Mouse (Mus musculus) heart, adult 2 months (tissue): ENCODE measurements at regions not wholly inside any gene's neighbourhood (a gene's known extent, or its start where the extent isn't known, plus 50 kb on each side); places are given as distances from the start of the nearest gene placed in this dataset.

Experiments used
- CTCF ChIP-seq: fragments of 200-600 bp; IDR thresholded peaks from 2 replicates; pipeline ENCODE4 v1.8.1; 2022; ENCODE audit warnings: antibody characterized with exemption, mild to moderate bottlenecking, moderate library complexity
- POLR2A ChIP-seq: fragments of 200-500 bp; IDR thresholded peaks from 2 replicates; pipeline ENCODE4 v1.6.1; 2011; ENCODE audit warnings: mild to moderate bottlenecking, low read depth, low read length, control low read depth; ENCODE audit not compliant: insufficient read depth

DNA sequence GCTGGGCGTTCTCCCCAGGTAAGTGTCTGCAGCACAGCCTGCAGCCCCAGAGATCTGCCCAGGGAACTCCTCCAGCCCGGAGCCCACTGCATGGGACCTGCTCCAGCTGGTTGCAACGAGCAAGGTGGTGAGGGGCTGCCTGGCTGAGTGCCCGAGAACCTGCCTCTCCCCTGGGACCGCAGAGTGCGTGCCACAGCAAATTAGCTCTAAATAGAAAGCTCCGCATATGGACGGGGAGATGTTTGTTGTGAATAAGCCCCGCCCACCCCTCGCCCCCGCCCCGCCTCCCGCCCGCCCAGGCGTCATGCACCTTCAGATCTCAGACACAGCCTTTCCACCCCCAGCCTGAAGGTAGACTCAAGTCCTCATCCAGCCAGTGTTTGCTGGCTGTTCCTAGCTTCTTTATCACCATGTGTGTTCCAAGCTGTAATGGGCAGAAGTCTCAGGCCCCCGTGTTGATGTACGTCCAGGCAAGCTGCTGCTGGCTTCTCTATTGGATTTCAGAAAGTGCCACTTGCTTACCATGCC, 294.0 kb downstream of the Ajap1 start:
- TF ChIP-seq CTCF (no peak), POLR2A (no peak)
